In genomic region chr1:97873490-97874054, GRCm38 (mm10) we compare ENCODE assay signal across 16 mouse cellular contexts.
"Had no signal": no experiment of that assay in that cellular context is flagged by ENCODE, and none has a peak within 500 bp of the region (broad histone marks: within the 10 kb centered on the region; RNA-seq: fewer than 3 reads in every experiment).

No protein-coding gene starts in this region.

- ATAC-seq: liver, embryonic 12.5 days; midbrain, embryonic 16.5 days had no signal

- H3K4me3 ChIP-seq: limb, embryonic 15.5 days; liver, embryonic 12.5 days; midbrain, embryonic 12.5 days; neural tube, embryonic 13.5 days had no signal

- H3K27me3 ChIP-seq: limb, embryonic 15.5 days; liver, embryonic 12.5 days; midbrain, embryonic 12.5 days; neural tube, embryonic 13.5 days had no signal

- H3K36me3 ChIP-seq: limb, embryonic 15.5 days; liver, embryonic 12.5 days; midbrain, embryonic 12.5 days had no signal

- DNase-seq: kidney, postnatal 10 days; kidney, postnatal 4 days; layer of hippocampus, adult 9-11 months; layer of hippocampus, postnatal 36 days; lung, embryonic 14.5 days; lung, postnatal 14 days; retina, postnatal 1 day; right cerebral cortex, postnatal 4 days; spleen, adult 18-20 months; thymus, adult 2 months; thymus, postnatal 25 days had no signal
